Mouse (Mus musculus): Measurements from ENCODE around the gene Mad1l1.

GRCm38 (mm10) chr5:140134021-140134420 lies 187.3 kb downstream of the Mad1l1 start:
- TF ChIP-seq CTCF (IDR thresholded peaks at IDR 0.05; ENCODE audit: control insufficient read depth, insufficient read depth, low read length) (no peak), POLR2A (IDR thresholded peaks at IDR 0.05; ENCODE audit: borderline replicate concordance, control insufficient read depth, low read depth, low read length) (no peak)

Data from bone marrow, adult 2 months (tissue).